Mouse (Mus musculus) cerebellum, adult 2 months (tissue): ENCODE results near the gene Mvb12b.

Experiments
- CTCF ChIP-seq: fragments of 200-500 bp; IDR thresholded peaks from 2 replicates; pipeline ENCODE4 v1.5.1; 2011; ENCODE audit warnings: low read depth, mild to moderate bottlenecking, control low read depth, low read length, moderate library complexity, borderline replicate concordance; ENCODE audit not compliant: insufficient read depth
- POLR2A ChIP-seq: fragments of 200-500 bp; IDR thresholded peaks from 2 replicates; pipeline ENCODE4 v1.6.1; 2011; ENCODE audit warnings: low read length, control low read depth, borderline replicate concordance; ENCODE audit not compliant: insufficient read depth

- TF ChIP-seq CTCF (no peak), POLR2A (no peak)
Observed at GRCm38 (mm10) chr2:33874367-33874766, 13.4 kb downstream of the Mvb12b start.
